Mouse (Mus musculus): ENCODE measurements around the gene Cacna1h.

Cacna1h gene

GRCm38 (mm10) chr17:25433617-25434606 is at the start of gene Cacna1h:
Cacna1h (minus strand) TSS chr17:25433783.
- DNase-seq (ENCODE audit: low spot score) = peak; percentile 81

- no peak for DNase-seq (ENCODE audit: low spot score)
Measured at GRCm38 (mm10) chr17:25482092-25482491, 48.5 kb upstream of the Cacna1h start.

- no peak for DNase-seq (ENCODE audit: low spot score)
Measured at GRCm38 (mm10) chr17:25480820-25481219, 47.2 kb upstream of the Cacna1h start.

- DNase-seq (ENCODE audit: low spot score) = no peak
Measured at GRCm38 (mm10) chr17:25480152-25480551, 46.6 kb upstream of the Cacna1h start.

GRCm38 (mm10) chr17:25475946-25476744 is 42.6 kb upstream of the Cacna1h start:
- peak; percentile 22 for DNase-seq (ENCODE audit: low spot score)

DNA sequence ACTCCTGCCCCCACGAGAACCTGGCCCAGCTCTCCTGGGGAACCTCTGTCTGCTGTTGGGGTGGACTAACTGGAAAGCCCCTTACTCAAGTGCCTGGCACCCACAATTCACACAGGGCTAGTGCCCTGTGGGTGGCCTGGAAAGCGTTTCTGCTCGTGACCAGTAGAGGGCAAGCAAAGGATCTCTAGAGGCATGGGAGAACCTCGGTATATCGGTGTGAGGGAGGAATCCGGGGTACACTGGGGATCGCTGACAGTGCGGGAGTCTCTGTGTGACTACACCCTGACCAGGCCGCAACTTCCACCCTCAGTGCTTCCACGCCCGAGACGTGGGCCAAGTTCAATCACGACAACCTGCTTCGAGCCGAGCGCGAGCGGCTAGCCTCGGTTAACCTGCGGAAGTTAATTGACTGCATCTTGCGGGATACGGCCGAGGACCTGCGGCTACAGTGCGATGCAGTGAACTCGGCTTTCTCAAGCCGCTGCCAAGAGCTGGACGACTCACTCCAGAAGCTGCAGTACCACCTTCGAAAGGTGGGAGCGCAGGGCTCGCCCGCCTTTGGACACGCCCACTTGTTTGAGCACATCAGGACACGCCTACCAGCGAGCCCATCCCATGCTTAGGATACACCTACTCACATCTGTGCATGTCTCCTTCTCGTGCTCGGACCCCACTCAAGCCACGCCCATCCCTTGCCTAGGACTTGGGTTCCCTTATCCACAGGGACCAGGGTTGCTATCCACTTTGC is 40.9 kb upstream of the Cacna1h start:
- peak; percentile 57 for DNase-seq (ENCODE audit: low spot score)

DNA sequence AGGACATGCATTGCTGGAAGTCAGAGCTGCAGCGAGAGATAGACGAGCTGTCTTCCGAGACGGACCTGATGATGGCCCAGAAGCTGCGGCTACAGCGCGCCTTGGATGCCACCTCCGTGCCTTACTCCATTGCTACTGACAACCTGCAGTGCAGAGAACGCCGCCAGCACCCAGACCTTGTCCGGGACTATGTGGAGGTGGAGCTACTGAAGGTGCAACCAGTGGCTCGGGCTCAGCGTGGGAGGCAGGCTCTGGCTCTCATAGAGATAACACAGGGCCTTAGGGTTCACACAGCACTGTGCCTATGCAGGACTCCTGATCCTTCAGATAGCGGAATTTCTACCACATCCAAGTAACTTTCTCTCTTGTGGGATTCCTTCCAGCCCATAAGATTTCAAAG is 38.5 kb upstream of the Cacna1h start:
- DNase-seq (ENCODE audit: low spot score) = peak; percentile 38

- DNase-seq (ENCODE audit: low spot score) = peak; percentile 41
Measured at GRCm38 (mm10) chr17:25471418-25471817, 37.8 kb upstream of the Cacna1h start.

DNA sequence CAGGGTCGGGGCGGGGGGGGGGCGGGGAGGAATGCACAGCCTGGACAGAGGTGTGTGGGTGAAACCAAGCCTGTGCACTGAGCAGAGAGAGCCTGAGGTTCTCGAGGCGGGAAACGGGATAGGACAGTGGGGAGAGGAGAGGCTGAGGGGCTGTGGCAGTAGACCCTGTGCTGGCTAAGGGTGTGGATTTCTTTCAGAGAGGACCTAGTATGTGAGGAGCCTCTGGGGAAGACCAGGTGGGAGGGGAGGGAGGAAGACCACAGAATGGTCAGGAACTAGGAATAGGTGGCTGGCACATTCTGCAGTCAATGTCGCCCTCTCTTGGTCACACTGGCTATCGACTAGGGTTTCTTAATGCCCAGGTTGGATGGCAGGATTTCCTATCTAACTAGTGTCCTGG is 36.2 kb upstream of the Cacna1h start:
- no peak for DNase-seq (ENCODE audit: low spot score)

- no peak for DNase-seq (ENCODE audit: low spot score)
Measured at GRCm38 (mm10) chr17:25468301-25468700, 34.7 kb upstream of the Cacna1h start.

- DNase-seq (ENCODE audit: low spot score) = no peak
Measured at GRCm38 (mm10) chr17:25467781-25468180, 34.2 kb upstream of the Cacna1h start.

DNA sequence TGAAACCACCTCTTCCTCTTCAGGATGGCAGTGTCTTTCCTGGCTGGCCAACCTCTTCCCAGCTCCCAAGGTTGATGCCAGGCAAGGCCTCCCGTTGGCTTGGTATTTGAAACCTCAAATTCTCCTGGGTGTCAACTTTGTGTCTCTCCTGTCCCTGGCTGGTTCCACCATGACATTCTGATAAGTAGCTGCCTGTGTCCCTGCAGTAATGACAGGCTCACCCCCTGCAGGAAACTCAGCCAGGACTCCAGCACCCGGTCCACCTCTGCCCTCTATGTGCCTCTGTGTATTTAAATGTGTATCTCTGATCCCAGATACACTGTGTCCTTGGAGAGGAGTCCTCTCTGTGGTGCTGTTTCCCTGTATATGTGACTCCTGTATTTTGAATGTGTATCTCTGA is 32.7 kb upstream of the Cacna1h start:
- no peak for DNase-seq (ENCODE audit: low spot score)

GRCm38 (mm10) chr17:25464091-25464490 is 30.5 kb upstream of the Cacna1h start:
- DNase-seq (ENCODE audit: low spot score) = no peak

GRCm38 (mm10) chr17:25463326-25463945 is 29.9 kb upstream of the Cacna1h start:
- no peak for DNase-seq (ENCODE audit: low spot score)

DNA sequence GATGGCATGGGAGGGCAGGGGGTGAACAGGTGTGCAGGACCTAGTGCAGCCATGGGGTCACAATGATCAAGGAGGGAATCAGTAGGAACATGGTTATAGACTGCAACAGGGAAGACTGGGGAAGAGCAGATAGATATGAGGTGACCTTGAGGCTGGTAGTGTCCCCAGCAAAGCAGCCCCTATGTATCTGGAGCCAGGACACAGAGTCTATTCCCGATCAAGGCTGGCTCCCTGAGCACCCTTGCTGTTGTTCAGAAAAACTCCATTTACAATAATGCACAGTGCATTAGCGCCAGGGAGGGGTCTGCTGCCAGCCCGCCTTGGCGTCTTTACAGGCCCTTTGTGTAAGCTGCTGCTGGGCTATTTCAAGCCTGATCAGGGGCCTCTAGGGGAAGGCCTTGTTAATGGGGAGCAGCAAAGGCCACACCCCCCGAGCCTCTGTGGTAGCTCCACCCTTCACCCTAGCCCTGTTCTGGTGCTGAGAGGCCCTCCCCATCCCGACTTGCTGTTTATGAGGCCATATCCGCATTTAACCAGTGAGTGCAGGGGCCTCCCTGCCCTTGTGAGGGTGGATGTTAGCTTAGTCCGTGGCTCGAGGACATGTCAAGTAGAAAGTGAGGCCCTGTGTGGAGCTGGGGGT is 28.8 kb upstream of the Cacna1h start:
- DNase-seq (ENCODE audit: low spot score) = no peak

- no peak for DNase-seq (ENCODE audit: low spot score)
Measured at GRCm38 (mm10) chr17:25456540-25456939, 23.0 kb upstream of the Cacna1h start.

DNA sequence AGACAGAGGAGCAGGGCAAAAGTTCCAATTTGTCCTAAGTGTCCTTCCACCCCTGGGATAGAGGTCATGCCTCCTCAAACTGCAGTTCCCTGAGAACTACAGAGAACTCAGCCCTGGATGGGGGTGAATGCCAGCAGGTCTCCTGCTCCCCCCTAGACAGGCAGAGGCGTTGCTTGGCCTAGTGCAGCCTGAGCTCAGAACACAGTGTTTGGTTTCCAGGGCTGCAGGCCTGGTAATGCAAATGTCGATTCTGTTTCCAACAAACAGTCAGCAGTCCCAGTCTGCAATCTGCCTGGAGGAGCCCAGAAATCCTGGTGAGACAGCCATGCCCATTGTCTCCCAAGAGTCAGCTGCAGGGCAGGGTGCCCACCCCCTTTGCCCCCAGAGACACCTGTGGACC is 20.7 kb upstream of the Cacna1h start, which contains the start of gene Tekt4:
TSS of gene Tekt4 (plus strand) at position 344 of the 400 bp plus-strand sequence.
- DNase-seq (ENCODE audit: low spot score) = no peak

- no peak for DNase-seq (ENCODE audit: low spot score)
Measured at GRCm38 (mm10) chr17:25452246-25452965, 18.8 kb upstream of the Cacna1h start.

DNA sequence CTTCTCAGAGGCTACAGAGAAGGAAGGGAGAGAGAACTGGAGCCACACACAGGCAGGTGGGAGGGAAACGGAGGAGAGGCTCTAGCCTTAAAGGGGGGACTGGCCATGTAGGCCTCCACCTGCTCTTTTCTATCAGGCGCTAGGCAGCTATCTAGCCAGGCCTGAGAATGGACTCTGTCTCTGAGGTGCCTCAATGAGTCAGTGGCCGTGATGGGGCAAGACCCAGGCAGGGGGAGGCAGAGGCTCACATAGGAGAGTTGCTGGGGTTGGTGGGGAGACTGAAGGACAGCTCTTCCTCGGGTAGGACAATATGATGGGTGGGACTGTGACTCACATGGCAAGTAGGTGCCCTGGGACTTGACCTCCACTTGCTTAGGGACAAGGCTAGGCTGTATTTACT is 16.7 kb upstream of the Cacna1h start:
- no peak for DNase-seq (ENCODE audit: low spot score)

DNA sequence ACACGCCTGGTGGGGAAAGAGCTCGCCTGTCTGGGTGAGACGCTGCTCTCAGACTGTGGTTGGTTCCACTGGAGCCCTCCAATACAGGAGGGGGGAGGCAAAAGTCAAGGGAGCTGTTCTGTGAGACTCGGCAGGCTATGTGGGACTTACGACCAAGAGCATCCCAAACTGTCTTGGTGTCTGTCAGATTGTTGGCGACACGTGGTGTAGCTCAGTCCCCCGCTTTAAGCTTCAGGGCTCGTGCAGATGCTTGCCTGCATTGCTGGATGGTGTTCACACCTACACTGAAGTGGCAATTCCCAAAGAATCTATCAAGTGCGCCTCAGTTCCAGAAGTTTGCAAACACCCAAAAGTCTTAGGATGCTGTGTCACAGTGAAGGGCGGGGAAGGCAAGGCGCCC is 14.3 kb upstream of the Cacna1h start:
- DNase-seq (ENCODE audit: low spot score) = no peak
